Mouse (Mus musculus): ENCODE data around the gene Ube4b. TPM values are rescaled to one million over a fixed set of nuclear protein-coding genes. Genes with fewer than 3 reads are reported as not detected.
"Not testable (repeated sequence)": the region's sequence is repeated elsewhere in the genome, so short reads cannot be mapped to it uniquely, and the experiment has no call there.

Ube4b gene
- polyA plus RNA-seq, 1 experiment from 2014 or later: 49.5 TPM

- peak; percentile 95 for ATAC-seq (ENCODE audit: insufficient number of reproducible peaks, low FRiP score, low TSS enrichment, low read depth)
- WGBS: under 1% methylated on average over 36 of the region's 36 CpGs
Observed at GRCm38 (mm10) chr4:149444964-149445701, 18.6 kb upstream of the Ube4b start.

GRCm38 (mm10) chr4:149444465-149444864, 17.9 kb upstream of the Ube4b start:
- H3K4me2 ChIP-seq (ENCODE audit: low read depth, severe bottlenecking): no peak overlapping the region
- no peak for ATAC-seq (ENCODE audit: insufficient number of reproducible peaks, low FRiP score, low TSS enrichment, low read depth)
- WGBS: 88% methylated on average over 1 of the region's 1 CpGs

More at GRCm38 (mm10) chr4:149444964-149445701, 18.6 kb upstream of the Ube4b start:
- Histone ChIP-seq H3K36me3 (ENCODE audit: control insufficient read depth, insufficient read depth, low read length) (no peaks in the 10 kb centered on the region), H3K9ac (ENCODE audit: low read length) (peak overlapping the region; percentile 65), H3K4me3 (ENCODE audit: low read depth, low read length) (peak overlapping the region; percentile 2; the same call in 1 of the 2 replicates), H3K4me2 (ENCODE audit: low read depth, severe bottlenecking) (peak overlapping the region; percentile 35), H3K27ac (replicated peaks; ENCODE audit: low read depth, low read length) (peak overlapping the region; percentile 56), H3K27me3 (ENCODE audit: control insufficient read depth, insufficient read depth, low read length) (no peaks in the 10 kb centered on the region), H3K9me3 (ENCODE audit: control insufficient read depth, low read length) (no peaks in the 10 kb centered on the region), H3K4me1 (ENCODE audit: control insufficient read depth, insufficient read depth, low read length) (no peaks in the 10 kb centered on the region; the same call in none of the 2 replicates)
- peak; percentile 96 for DNase-seq (ENCODE audit: low spot score)

GRCm38 (mm10) chr4:149442436-149442835, 15.9 kb upstream of the Ube4b start:
- Histone ChIP-seq H3K9ac (ENCODE audit: low read length) (no peak overlapping the region), H3K4me2 (ENCODE audit: low read depth, severe bottlenecking) (no peak overlapping the region), H3K27me3 (ENCODE audit: control insufficient read depth, insufficient read depth, low read length) (no peaks in the 10 kb centered on the region), H3K4me3 (ENCODE audit: low read depth, low read length) (no peak overlapping the region), H3K4me1 (ENCODE audit: control insufficient read depth, insufficient read depth, low read length) (no peaks in the 10 kb centered on the region; the same call in none of the 2 replicates), H3K9me3 (ENCODE audit: control insufficient read depth, low read length) (no peaks in the 10 kb centered on the region), H3K36me3 (ENCODE audit: control insufficient read depth, insufficient read depth, low read length) (no peaks in the 10 kb centered on the region), H3K27ac (replicated peaks; ENCODE audit: low read depth, low read length) (no peak overlapping the region)
- no peak for DNase-seq (ENCODE audit: low spot score)
- no peak for ATAC-seq (ENCODE audit: insufficient number of reproducible peaks, low FRiP score, low TSS enrichment, low read depth)
- 75% methylated on average over 3 of the region's 3 CpGs for WGBS

More at GRCm38 (mm10) chr4:149444465-149444864, 17.9 kb upstream of the Ube4b start:
- DNase-seq (ENCODE audit: low spot score): peak; percentile 30
- H3K4me1 ChIP-seq (ENCODE audit: control insufficient read depth, insufficient read depth, low read length): no peaks in the 10 kb centered on the region; the same call in none of the 2 replicates
- no peaks in the 10 kb centered on the region for H3K27me3 ChIP-seq (ENCODE audit: control insufficient read depth, insufficient read depth, low read length)
- H3K27ac ChIP-seq (replicated peaks; ENCODE audit: low read depth, low read length): no peak overlapping the region
- H3K9ac ChIP-seq (ENCODE audit: low read length): no peak overlapping the region
- no peaks in the 10 kb centered on the region for H3K36me3 ChIP-seq (ENCODE audit: control insufficient read depth, insufficient read depth, low read length)
- H3K4me3 ChIP-seq (ENCODE audit: low read depth, low read length): no peak overlapping the region
- H3K9me3 ChIP-seq (ENCODE audit: control insufficient read depth, low read length): no peaks in the 10 kb centered on the region

- H3K27ac ChIP-seq (replicated peaks; ENCODE audit: low read depth, low read length): no peak overlapping the region
- ATAC-seq (ENCODE audit: insufficient number of reproducible peaks, low FRiP score, low TSS enrichment, low read depth): no peak
- H3K9me3 ChIP-seq (ENCODE audit: control insufficient read depth, low read length): no peaks in the 10 kb centered on the region
- H3K4me3 ChIP-seq (ENCODE audit: low read depth, low read length): no peak overlapping the region
- H3K27me3 ChIP-seq (ENCODE audit: control insufficient read depth, insufficient read depth, low read length): no peaks in the 10 kb centered on the region
- H3K36me3 ChIP-seq (ENCODE audit: control insufficient read depth, insufficient read depth, low read length): no peaks in the 10 kb centered on the region
- 62% methylated on average over 8 of the region's 8 CpGs for WGBS
- H3K4me2 ChIP-seq (ENCODE audit: low read depth, severe bottlenecking): no peak overlapping the region
- no peak for DNase-seq (ENCODE audit: low spot score)
- no peak overlapping the region for H3K9ac ChIP-seq (ENCODE audit: low read length)
- no peaks in the 10 kb centered on the region; the same call in none of the 2 replicates for H3K4me1 ChIP-seq (ENCODE audit: control insufficient read depth, insufficient read depth, low read length)
Observed at GRCm38 (mm10) chr4:149440576-149440975, 14.0 kb upstream of the Ube4b start.

- H3K4me1 ChIP-seq (ENCODE audit: control insufficient read depth, insufficient read depth, low read length); H3K4me2 ChIP-seq (ENCODE audit: low read depth, severe bottlenecking); H3K9ac ChIP-seq (ENCODE audit: low read length); H3K9me3 ChIP-seq (ENCODE audit: control insufficient read depth, low read length); ATAC-seq (ENCODE audit: insufficient number of reproducible peaks, low FRiP score, low TSS enrichment, low read depth); H3K4me3 ChIP-seq (ENCODE audit: low read depth, low read length); H3K36me3 ChIP-seq (ENCODE audit: control insufficient read depth, insufficient read depth, low read length); H3K27me3 ChIP-seq (ENCODE audit: control insufficient read depth, insufficient read depth, low read length); DNase-seq (ENCODE audit: low spot score); H3K27ac ChIP-seq (replicated peaks; ENCODE audit: low read depth, low read length): not testable (repeated sequence)
- WGBS: 78% methylated on average over 1 of the region's 1 CpGs
Observed at GRCm38 (mm10) chr4:149431887-149432286, 5.3 kb upstream of the Ube4b start.

- ATAC-seq (ENCODE audit: insufficient number of reproducible peaks, low FRiP score, low TSS enrichment, low read depth): no peak
- no peak for DNase-seq (ENCODE audit: low spot score)
- H3K27me3 ChIP-seq (ENCODE audit: control insufficient read depth, insufficient read depth, low read length): no peaks in the 10 kb centered on the region
- H3K36me3 ChIP-seq (ENCODE audit: control insufficient read depth, insufficient read depth, low read length): no peaks in the 10 kb centered on the region
- no peak overlapping the region for H3K4me3 ChIP-seq (ENCODE audit: low read depth, low read length)
- no peak overlapping the region for H3K9ac ChIP-seq (ENCODE audit: low read length)
- H3K9me3 ChIP-seq (ENCODE audit: control insufficient read depth, low read length): no peaks in the 10 kb centered on the region
- H3K4me1 ChIP-seq (ENCODE audit: control insufficient read depth, insufficient read depth, low read length): no peaks in the 10 kb centered on the region
- H3K4me2 ChIP-seq (ENCODE audit: low read depth, severe bottlenecking): no peak overlapping the region
- no peak overlapping the region for H3K27ac ChIP-seq (replicated peaks; ENCODE audit: low read depth, low read length)
- 85% methylated on average over 5 of the region's 5 CpGs for WGBS
Observed at GRCm38 (mm10) chr4:149429592-149429991, 3.0 kb upstream of the Ube4b start.

GRCm38 (mm10) chr4:149425801-149426292, 702 bp downstream of the Ube4b start:
- Histone ChIP-seq H3K27ac (replicated peaks; ENCODE audit: low read depth, low read length) (peak overlapping the region; percentile 99), H3K9ac (ENCODE audit: low read length) (peak overlapping the region; percentile 93), H3K4me1 (ENCODE audit: control insufficient read depth, insufficient read depth, low read length) (no peaks in the 10 kb centered on the region), H3K9me3 (ENCODE audit: control insufficient read depth, low read length) (no peaks in the 10 kb centered on the region), H3K27me3 (ENCODE audit: control insufficient read depth, insufficient read depth, low read length) (no peaks in the 10 kb centered on the region), H3K4me3 (ENCODE audit: low read depth, low read length) (peak overlapping the region; percentile 95), H3K36me3 (ENCODE audit: control insufficient read depth, insufficient read depth, low read length) (no peaks in the 10 kb centered on the region), H3K4me2 (ENCODE audit: low read depth, severe bottlenecking) (peak overlapping the region; percentile 63)
- no peak; the same call in 1 of the 2 replicates for ATAC-seq (ENCODE audit: insufficient number of reproducible peaks, low FRiP score, low TSS enrichment, low read depth)
- under 1% methylated on average over 35 of the region's 35 CpGs for WGBS
- DNase-seq (ENCODE audit: low spot score): no peak

GRCm38 (mm10) chr4:149424755-149425154, 1.8 kb downstream of the Ube4b start:
- H3K9ac ChIP-seq (ENCODE audit: low read length): no peak overlapping the region; the same call in 1 of the 2 replicates
- peak overlapping the region; percentile 63 for H3K4me2 ChIP-seq (ENCODE audit: low read depth, severe bottlenecking)
- H3K4me1 ChIP-seq (ENCODE audit: control insufficient read depth, insufficient read depth, low read length): no peaks in the 10 kb centered on the region
- ATAC-seq (ENCODE audit: insufficient number of reproducible peaks, low FRiP score, low TSS enrichment, low read depth) (no peak), DNase-seq (ENCODE audit: low spot score) (no peak)
- H3K27ac ChIP-seq (replicated peaks; ENCODE audit: low read depth, low read length): no peak overlapping the region
- H3K9me3 ChIP-seq (ENCODE audit: control insufficient read depth, low read length): no peaks in the 10 kb centered on the region
- peak overlapping the region; percentile 95 for H3K4me3 ChIP-seq (ENCODE audit: low read depth, low read length)
- no peaks in the 10 kb centered on the region for H3K27me3 ChIP-seq (ENCODE audit: control insufficient read depth, insufficient read depth, low read length)
- 2% methylated on average over 9 of the region's 9 CpGs for WGBS
- H3K36me3 ChIP-seq (ENCODE audit: control insufficient read depth, insufficient read depth, low read length): no peaks in the 10 kb centered on the region

Measured in limb, embryonic 11.5 days (tissue).